Mouse (Mus musculus) CH12.LX (cell line): Measurements from ENCODE around the gene Rrbp1.

ENCODE experiments used
- CTCF ChIP-seq, 2 experiments: IDR thresholded peaks in 1 of 2; conservative IDR thresholded peaks in 1 of 2; 2 replicates each; pipeline ENCODE4 v1.5.1; 2011 to 2012; ENCODE audit warnings: low read depth in 2 of 2, low read length in 2 of 2, improper control_type of control experiment in 1 of 2, inconsistent platforms in 1 of 2, mild to moderate bottlenecking in 1 of 2, moderate library complexity in 1 of 2
- EP300 ChIP-seq: IDR thresholded peaks from 2 replicates; pipeline ENCODE4 v1.6.1; 2011; ENCODE audit warnings: low read length, improper control_type of control experiment
- HCFC1 ChIP-seq: IDR thresholded peaks from 2 replicates; pipeline ENCODE4 v1.6.1; 2012; ENCODE audit warnings: low read depth, mild to moderate bottlenecking, inconsistent platforms, low read length, improper control_type of control experiment
- JUND ChIP-seq: conservative IDR thresholded peaks from 2 replicates; pipeline ENCODE4 v1.6.1; 2011; ENCODE audit warnings: low read depth, low read length, improper control_type of control experiment
- MAFK ChIP-seq: IDR thresholded peaks from 2 replicates; pipeline ENCODE4 v1.6.1; 2011; ENCODE audit warnings: low read length, improper control_type of control experiment; ENCODE audit not compliant: insufficient replicate concordance
- MEF2A ChIP-seq: IDR thresholded peaks from 2 replicates; pipeline ENCODE4 v1.6.1; 2014; ENCODE audit warnings: low read depth, mild to moderate bottlenecking, inconsistent platforms, low read length, improper control_type of control experiment, borderline replicate concordance
- POLR2A ChIP-seq: IDR thresholded peaks from 2 replicates; pipeline ENCODE4 v1.6.1; 2011; ENCODE audit warnings: low read depth, mild to moderate bottlenecking, improper control_type of control experiment, low read length
- RCOR1 ChIP-seq: conservative IDR thresholded peaks from 2 replicates; pipeline ENCODE4 v1.6.1; 2012; ENCODE audit warnings: low read depth, mild to moderate bottlenecking, inconsistent platforms, low read length, improper control_type of control experiment
- TBP ChIP-seq: conservative IDR thresholded peaks from 2 replicates; pipeline ENCODE4 v1.6.1; 2011; ENCODE audit warnings: low read depth, low read length, improper control_type of control experiment
- TCF12 ChIP-seq: IDR thresholded peaks from 2 replicates; pipeline ENCODE4 v1.6.1; 2014; ENCODE audit warnings: low read depth, mild to moderate bottlenecking, inconsistent platforms, low read length, improper control_type of control experiment

DNA sequence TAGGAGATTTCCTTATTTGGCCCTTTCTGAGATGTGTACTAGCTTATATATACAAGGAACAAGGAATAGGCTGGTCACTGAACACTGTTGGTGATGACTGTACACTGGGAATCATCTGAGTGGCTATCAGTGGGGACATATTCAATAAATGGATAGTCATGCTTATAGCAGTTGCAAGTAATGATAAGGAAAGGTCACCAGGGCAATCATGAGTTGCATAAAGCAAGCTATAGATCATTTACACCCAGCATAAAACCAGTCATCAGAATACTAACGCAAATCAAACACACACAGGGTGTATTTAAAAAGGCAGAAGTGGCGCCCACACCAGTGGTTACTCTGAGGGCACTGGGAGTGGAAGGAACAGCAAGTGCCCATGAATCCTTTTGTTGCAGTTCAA is 98.9 kb downstream of the Rrbp1 start:
- TF ChIP-seq CTCF (conservative IDR thresholded peaks at IDR 0.05 in 1 of 2, IDR thresholded peaks at IDR 0.05 in 1 of 2; ENCODE audit: low read depth in 2 of 2, low read length in 2 of 2) (no peak), POLR2A (no peak), MAFK (no peak), HCFC1 (no peak), RCOR1 (no peak), JUND (no peak), TCF12 (no peak), TBP (no peak), MEF2A (no peak), EP300 (no peak)
